Mouse (Mus musculus) heart, adult 2 months (tissue): ENCODE results near the gene Yap1. TPM values are rescaled to one million over a fixed set of nuclear protein-coding genes. Genes with fewer than 3 reads are reported as not detected.

Experiments used
- DNase-seq, 2 experiments: peaks; one replicate each; pipeline ENCODE4 v3.0.0; 2021
- H3K27ac ChIP-seq: fragments of 200-600 bp; 2 replicates; pipeline ENCODE4 v1.8.1; 2022
- H3K27me3 ChIP-seq: fragments of 200-500 bp; 2 replicates; pipeline ENCODE4 v1.6.1; 2012; ENCODE audit warnings: mild to moderate bottlenecking, low read length, inconsistent platforms, mixed read lengths; ENCODE audit not compliant: control insufficient read depth, insufficient read depth
- H3K36me3 ChIP-seq: fragments of 200-500 bp; 2 replicates; pipeline ENCODE4 v1.6.1; 2012; ENCODE audit warnings: low read length, inconsistent platforms; ENCODE audit not compliant: control insufficient read depth, insufficient read depth
- H3K4me1 ChIP-seq: fragments of 200-500 bp; 2 replicates; pipeline ENCODE4 v1.6.1; 2011; ENCODE audit warnings: low read length; ENCODE audit not compliant: control insufficient read depth, insufficient read depth
- H3K4me3 ChIP-seq: fragments of 200-600 bp; 2 replicates; pipeline ENCODE4 v1.8.1; 2022
- H3K79me2 ChIP-seq: fragments of 200-500 bp; replicated peaks from 2 replicates; pipeline ENCODE4 v1.6.1; 2012; ENCODE audit warnings: mild to moderate bottlenecking, inconsistent platforms, low read length, moderate library complexity, mixed read lengths; ENCODE audit not compliant: control insufficient read depth, insufficient read depth
- H3K9ac ChIP-seq: fragments of 200-500 bp; 2 replicates; pipeline ENCODE4 v1.6.1; 2012; ENCODE audit warnings: low read depth, mild to moderate bottlenecking, control low read depth, inconsistent platforms, low read length, mixed read lengths
- CTCF ChIP-seq: fragments of 200-600 bp; IDR thresholded peaks from 2 replicates; pipeline ENCODE4 v1.8.1; 2022; ENCODE audit warnings: antibody characterized with exemption, mild to moderate bottlenecking, moderate library complexity
- EP300 ChIP-seq: fragments of 200-500 bp; IDR thresholded peaks from 2 replicates; pipeline ENCODE4 v1.6.1; 2011; ENCODE audit warnings: low read depth, low read length, control low read depth; ENCODE audit not compliant: insufficient read depth
- POLR2A ChIP-seq: fragments of 200-500 bp; IDR thresholded peaks from 2 replicates; pipeline ENCODE4 v1.6.1; 2011; ENCODE audit warnings: mild to moderate bottlenecking, low read depth, low read length, control low read depth; ENCODE audit not compliant: insufficient read depth
- WGBS: fragments of 180-500 bp; shearing (Covaris S2); methylation state at CpG from one replicate; pipeline ENCODE4 v1.1.7; 2018; 5-methylcytosine and 5-hydroxymethylcytosine counted together
- intact Hi-C: fragments of 180-260 bp; cut with DNase I; formaldehyde crosslinking; loops from one replicate; pipeline ENCODE4 v1.15.1; 2025
- polyA plus RNA-seq: library from polyadenylated mRNA; depleted of rRNA; stranded (reverse); fragments of >200 nt; gene quantifications from 2 replicates; pipeline ENCODE4 v1.2.3, GENCODE M21; 2012
- total RNA-seq, 2 experiments: library from RNA; stranded (reverse); gene quantifications; 2 replicates each; pipeline ENCODE4 v1.2.3; 2021

Gene Yap1
- total and polyA plus RNA-seq, 3 experiments = 37.9 to 71.9 (median 70.7) TPM

DNA sequence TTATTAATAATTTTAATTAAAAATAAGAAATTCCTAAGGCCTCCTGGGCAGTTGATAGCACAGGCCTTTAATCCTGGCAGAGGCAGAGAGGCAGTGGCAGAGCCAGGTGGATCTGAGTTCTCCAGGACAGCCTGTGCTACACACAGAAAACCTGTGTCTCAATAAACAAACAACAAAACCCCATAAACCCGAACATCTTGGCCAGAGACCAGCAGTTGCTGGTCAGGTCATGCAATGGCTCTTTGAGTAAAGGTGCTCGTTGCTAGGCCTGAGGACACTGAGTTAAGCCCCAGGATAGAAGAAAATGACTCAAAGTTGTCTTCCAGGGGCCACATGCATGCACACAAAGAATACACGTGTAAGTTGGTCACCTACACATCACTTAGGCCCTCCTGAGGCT, 75.5 kb downstream of the Yap1 start:
- H3K9ac ChIP-seq = no peak overlapping the region
- no peak overlapping the region for H3K4me3 ChIP-seq
- no peak overlapping the region for H3K27ac ChIP-seq
- no peak for TF ChIP-seq CTCF
- no peak for TF ChIP-seq POLR2A
- no peak for TF ChIP-seq EP300
- intact Hi-C loops = no loop called here
- 74% methylated on average over 3 of the region's 3 CpGs for whole genome bisulfite sequencing
- H3K4me1 ChIP-seq = peaks cover 2% of the 10 kb centered on the region; the same call in 1 of the 2 replicates
- no peaks in the 10 kb centered on the region; the same call in 1 of the 2 replicates for H3K79me2 ChIP-seq
- H3K27me3 ChIP-seq = no peaks in the 10 kb centered on the region
- no peaks in the 10 kb centered on the region; the same call in 1 of the 2 replicates for H3K36me3 ChIP-seq
- no peak for DNase-seq

DNA sequence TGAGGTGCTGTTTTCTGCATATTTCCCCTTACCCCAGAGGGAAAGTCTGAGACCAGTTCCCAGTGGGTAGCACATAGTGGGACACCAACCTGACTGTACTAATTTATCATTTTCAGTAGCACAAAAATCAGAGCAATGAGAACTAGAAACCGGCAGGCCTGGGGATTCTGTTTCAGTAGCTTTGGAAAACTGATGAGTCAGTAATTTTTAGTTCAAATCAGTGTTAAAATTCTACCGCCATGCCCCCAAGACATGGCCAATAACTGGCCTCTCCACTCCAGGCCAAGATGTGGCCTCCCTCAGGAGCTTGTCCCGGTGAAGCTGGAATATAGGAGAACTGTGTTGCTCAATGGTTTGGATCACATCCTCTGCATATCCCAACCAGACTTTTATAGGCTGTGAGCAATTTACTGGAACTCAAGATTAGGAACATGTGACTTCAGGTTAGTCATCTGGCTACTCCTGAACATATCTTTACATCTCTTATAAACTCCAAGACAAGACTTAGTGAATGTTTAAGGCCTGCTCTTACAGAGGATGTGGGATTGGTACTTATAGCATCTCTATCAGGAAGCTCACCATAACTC, 76.1 kb downstream of the Yap1 start:
- Histone ChIP-seq H3K9ac (no peak overlapping the region), H3K27ac (no peak overlapping the region), H3K27me3 (no peaks in the 10 kb centered on the region), H3K4me3 (no peak overlapping the region), H3K79me2 (no peaks in the 10 kb centered on the region; the same call in 1 of the 2 replicates), H3K4me1 (peaks cover 2% of the 10 kb centered on the region; the same call in 1 of the 2 replicates), H3K36me3 (no peaks in the 10 kb centered on the region; the same call in 1 of the 2 replicates)
- no peak for DNase-seq
- intact Hi-C loops = no loop called here
- 86% methylated on average over 3 of the region's 3 CpGs for WGBS
- TF ChIP-seq CTCF (no peak), EP300 (no peak), POLR2A (no peak)

DNA sequence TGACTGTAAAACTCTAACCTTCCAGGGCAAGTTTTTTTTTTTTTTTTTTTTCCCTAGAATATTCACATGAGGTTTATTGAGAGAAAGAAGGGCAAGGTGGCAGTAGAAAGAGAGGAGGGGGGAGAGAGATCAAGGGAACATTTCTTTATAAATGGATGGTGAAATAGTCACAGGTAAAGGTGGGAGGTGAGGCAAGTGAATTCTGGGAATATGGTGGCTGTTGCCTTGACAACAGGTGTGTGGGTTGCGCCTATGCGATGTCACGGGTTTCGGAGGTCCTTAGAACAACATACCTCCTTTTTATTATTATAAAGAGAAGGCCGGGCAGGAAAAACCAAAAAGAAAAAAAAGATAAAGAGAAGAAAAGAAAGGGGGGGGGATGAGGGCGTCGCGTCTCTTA, 89.5 kb downstream of the Yap1 start:
- no peak for DNase-seq
- Histone ChIP-seq H3K4me1 (peaks cover 2% of the 10 kb centered on the region; the same call in 1 of the 2 replicates), H3K79me2 (no peaks in the 10 kb centered on the region), H3K27ac (no peak overlapping the region), H3K27me3 (no peaks in the 10 kb centered on the region), H3K36me3 (no peaks in the 10 kb centered on the region; the same call in 1 of the 2 replicates), H3K4me3 (peak overlapping the region; percentile 13; the same call in 1 of the 2 replicates), H3K9ac (no peak overlapping the region)
- intact Hi-C loops = loop anchor here (5.0 to 10.0 kb wide), 2 partner anchors 87 to 220 kb away; partner anchors contain the start of genes Cep126 and Yap1
- TF ChIP-seq EP300 (no peak), CTCF (no peak), POLR2A (no peak)
- WGBS = 57% methylated on average over 8 of the region's 8 CpGs

DNA sequence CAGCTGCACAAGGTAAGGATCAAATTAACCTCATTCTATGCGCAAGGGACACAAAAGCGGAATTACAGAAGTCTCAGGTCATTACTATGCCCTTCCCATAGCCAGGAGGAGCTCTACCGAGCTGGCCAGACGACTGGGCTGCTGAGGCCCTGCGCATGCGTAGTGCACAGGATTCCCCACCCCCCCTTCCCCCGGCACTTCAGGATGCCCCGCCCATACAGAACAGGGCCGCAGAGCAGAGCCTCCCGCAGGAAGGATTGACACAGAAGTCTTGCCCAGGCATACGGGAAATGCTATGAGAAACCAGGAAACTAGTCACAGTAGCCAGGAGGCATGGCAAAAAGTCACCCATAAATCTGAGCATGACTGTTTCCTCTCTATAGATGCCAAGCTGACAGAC, 89.9 kb downstream of the Yap1 start:
- no peaks in the 10 kb centered on the region for H3K79me2 ChIP-seq
- intact Hi-C loops = loop anchor here (5.0 to 10.0 kb wide), 2 partner anchors 88 to 220 kb away; partner anchors contain the start of genes Cep126 and Yap1
- no peaks in the 10 kb centered on the region; the same call in 1 of the 2 replicates for H3K36me3 ChIP-seq
- 3% methylated on average over 11 of the region's 11 CpGs for WGBS
- H3K4me1 ChIP-seq = peaks cover 2% of the 10 kb centered on the region; the same call in 1 of the 2 replicates
- DNase-seq = peak; percentile 48 to 69
- peak overlapping the region; percentile 31 for H3K27ac ChIP-seq
- no peaks in the 10 kb centered on the region for H3K27me3 ChIP-seq
- peak overlapping the region; percentile 29 for H3K9ac ChIP-seq
- H3K4me3 ChIP-seq = peak overlapping the region; percentile 26
- TF ChIP-seq POLR2A (peak; percentile 51; the same call in 1 of the 2 replicates), CTCF (peak; percentile 58), EP300 (0 out of 2 replicates have a peak, but pooled peaks have one; percentile 19)

DNA sequence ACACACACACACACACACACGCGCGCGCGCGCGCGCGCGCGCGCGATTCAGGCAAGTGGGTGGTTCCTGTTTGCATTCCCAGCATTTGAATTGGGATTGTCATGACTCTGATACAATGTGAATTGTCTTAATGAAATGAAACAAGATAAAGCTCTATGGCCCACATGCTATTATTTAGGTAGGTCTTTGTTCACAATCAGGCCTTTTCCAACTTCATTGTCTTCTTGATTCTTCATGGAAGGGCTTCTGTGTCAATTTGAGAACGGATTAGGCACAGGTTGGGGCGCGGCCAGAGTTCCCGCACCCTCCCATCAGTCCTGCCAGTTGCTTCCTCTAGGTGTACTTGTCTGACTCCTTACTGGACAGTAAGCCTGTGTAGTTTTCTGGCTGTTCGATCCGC, 90.4 kb downstream of the Yap1 start:
- Histone ChIP-seq H3K27ac (peak overlapping the region; percentile 31), H3K4me1 (peaks cover 2% of the 10 kb centered on the region; the same call in 1 of the 2 replicates), H3K36me3 (no peaks in the 10 kb centered on the region; the same call in 1 of the 2 replicates), H3K79me2 (no peaks in the 10 kb centered on the region), H3K4me3 (peak overlapping the region; percentile 26), H3K9ac (peak overlapping the region; percentile 59), H3K27me3 (no peaks in the 10 kb centered on the region)
- TF ChIP-seq POLR2A (no peak), CTCF (no peak), EP300 (no peak)
- WGBS = 59% methylated on average over 19 of the region's 19 CpGs
- no peak for DNase-seq
- intact Hi-C loops = loop anchor here (5.0 to 10.0 kb wide), 2 partner anchors 88 to 221 kb away; partner anchors contain the start of genes Cep126 and Yap1
